Mouse (Mus musculus) MEL (cell line): ENCODE measurements at regions not wholly inside any gene's neighbourhood (a gene's known extent, or its start where the extent isn't known, plus 50 kb on each side); places are given as distances from the start of the nearest gene placed in this dataset.
"Not testable (repeated sequence)": the region's sequence is repeated elsewhere in the genome, so short reads cannot be mapped to it uniquely, and the experiment has no call there.

Source experiments
- DNase-seq: peaks from one replicate; pipeline ENCODE4 v3.0.0; 2011; ENCODE audit warnings: low read depth, low spot score
- H3K27ac ChIP-seq: 2 replicates; pipeline ENCODE4 v1.5.1; 2012; ENCODE audit warnings: low read depth, mild to moderate bottlenecking, control low read depth, low read length, moderate library complexity; ENCODE audit not compliant: control insufficient read depth
- H3K27me3 ChIP-seq, 2 experiments: fragments of 150-350 bp in 1 of 2; sonication (generic) in 1 of 2; 2 replicates each; pipeline ENCODE4 v1.6.1; 2012; ENCODE audit warnings: low read length in 2 of 2, mild to moderate bottlenecking in 2 of 2, improper control_type of control experiment in 1 of 2, moderate library complexity in 1 of 2; ENCODE audit not compliant: insufficient read depth in 2 of 2, control insufficient read depth in 1 of 2
- H3K36me3 ChIP-seq, 2 experiments: 2 replicates each; pipeline ENCODE4 v1.6.1; 2012 to 2014; ENCODE audit warnings: low read length in 2 of 2, improper control_type of control experiment in 1 of 2, inconsistent platforms in 1 of 2, mild to moderate bottlenecking in 1 of 2; ENCODE audit not compliant: insufficient read depth in 2 of 2, control insufficient read depth in 1 of 2
- H3K4me1 ChIP-seq, 2 experiments: fragments of 150-350 bp in 1 of 2; sonication (generic) in 1 of 2; 2 replicates each; pipeline ENCODE4 v1.6.1; 2012; ENCODE audit warnings: low read length in 2 of 2, improper control_type of control experiment in 1 of 2, mild to moderate bottlenecking in 1 of 2; ENCODE audit not compliant: insufficient read depth in 2 of 2, control insufficient read depth in 1 of 2
- H3K4me3 ChIP-seq, 2 experiments: fragments of 150-350 bp in 1 of 2; sonication (generic) in 1 of 2; 2 replicates each; pipeline ENCODE4 v1.5.1; 2012; ENCODE audit warnings: low read depth in 2 of 2, low read length in 2 of 2, mild to moderate bottlenecking in 2 of 2, moderate library complexity in 2 of 2, control low read depth in 1 of 2, improper control_type of control experiment in 1 of 2; ENCODE audit not compliant: control insufficient read depth in 1 of 2, insufficient read depth in 1 of 2
- H3K79me2 ChIP-seq: 2 replicates; pipeline ENCODE4 v1.6.1; 2012; ENCODE audit warnings: mild to moderate bottlenecking, low read length, moderate library complexity; ENCODE audit not compliant: control insufficient read depth, poor library complexity, insufficient read depth
- H3K9ac ChIP-seq: 2 replicates; pipeline ENCODE4 v1.6.1; 2012; ENCODE audit warnings: low read depth, mild to moderate bottlenecking, control low read depth, low read length, moderate library complexity; ENCODE audit not compliant: control insufficient read depth, poor library complexity, severe bottlenecking
- H3K9me3 ChIP-seq: fragments of 150-350 bp; sonication (generic); replicated peaks from 2 replicates; pipeline ENCODE4 v1.6.1; 2012; ENCODE audit warnings: mild to moderate bottlenecking, low read length, improper control_type of control experiment, moderate library complexity; ENCODE audit not compliant: insufficient read depth
- CHD1 ChIP-seq: IDR thresholded peaks from 2 replicates; pipeline ENCODE4 v1.6.1; 2012; ENCODE audit warnings: low read depth, mild to moderate bottlenecking, inconsistent platforms, low read length, improper control_type of control experiment
- CTCF ChIP-seq, 3 experiments: IDR thresholded peaks in 2 of 3; conservative IDR thresholded peaks in 1 of 3; 2 replicates each; pipeline ENCODE4 v1.5.1; 2011 to 2012; ENCODE audit warnings: low read length in 3 of 3, low read depth in 2 of 3, mild to moderate bottlenecking in 2 of 3, improper control_type of control experiment in 1 of 3, inconsistent platforms in 1 of 3, mixed read lengths in 1 of 3, moderate library complexity in 1 of 3; ENCODE audit not compliant: control insufficient read depth in 1 of 3, insufficient read depth in 1 of 3, poor library complexity in 1 of 3, severe bottlenecking in 1 of 3
- E2F4 ChIP-seq: IDR thresholded peaks from 2 replicates; pipeline ENCODE4 v1.6.1; 2011; ENCODE audit warnings: low read depth, low read length, improper control_type of control experiment, borderline replicate concordance
- ELF1 ChIP-seq: IDR thresholded peaks from 2 replicates; pipeline ENCODE4 v1.6.1; 2014; ENCODE audit warnings: low read depth, mild to moderate bottlenecking, inconsistent platforms, low read length, improper control_type of control experiment, moderate library complexity
- EP300 ChIP-seq, 2 experiments: IDR thresholded peaks; 2 replicates each; pipeline ENCODE4 v1.6.1; 2011; ENCODE audit warnings: improper control_type of control experiment in 2 of 2, low read length in 2 of 2, low read depth in 1 of 2, mild to moderate bottlenecking in 1 of 2
- ETS1 ChIP-seq: IDR thresholded peaks from 2 replicates; pipeline ENCODE4 v1.6.1; 2012; ENCODE audit warnings: low read depth, mild to moderate bottlenecking, inconsistent platforms, low read length, improper control_type of control experiment, moderate library complexity
- GATA1 ChIP-seq: IDR thresholded peaks from 2 replicates; pipeline ENCODE4 v1.6.1; 2011; ENCODE audit warnings: low read depth, low read length, improper control_type of control experiment
- JUND ChIP-seq: IDR thresholded peaks from 2 replicates; pipeline ENCODE4 v1.6.1; 2011; ENCODE audit warnings: low read depth, mild to moderate bottlenecking, improper control_type of control experiment, low read length
- KAT2A ChIP-seq: conservative IDR thresholded peaks from 2 replicates; pipeline ENCODE4 v1.6.1; 2012; ENCODE audit warnings: low read depth, low read length, improper control_type of control experiment, inconsistent platforms
- MEF2A ChIP-seq: IDR thresholded peaks from 2 replicates; pipeline ENCODE4 v1.6.1; 2014; ENCODE audit warnings: low read depth, mild to moderate bottlenecking, inconsistent platforms, low read length, improper control_type of control experiment; ENCODE audit not compliant: poor library complexity, insufficient replicate concordance, severe bottlenecking; ENCODE audit errors: extremely low read depth
- MXI1 ChIP-seq: IDR thresholded peaks from 2 replicates; pipeline ENCODE4 v1.6.1; 2011; ENCODE audit warnings: mild to moderate bottlenecking, low read depth, low read length, improper control_type of control experiment
- MYB ChIP-seq: IDR thresholded peaks from 2 replicates; pipeline ENCODE4 v1.6.1; 2011; ENCODE audit warnings: mild to moderate bottlenecking, low read depth, low read length, improper control_type of control experiment
- POLR2A ChIP-seq, 2 experiments: IDR thresholded peaks; 2 replicates each; pipeline ENCODE4 v1.6.1; 2011 to 2012; ENCODE audit warnings: low read length in 2 of 2, mild to moderate bottlenecking in 2 of 2, control low read depth in 1 of 2, improper control_type of control experiment in 1 of 2, low read depth in 1 of 2, moderate library complexity in 1 of 2; ENCODE audit not compliant: control insufficient read depth in 1 of 2, insufficient read depth in 1 of 2, poor library complexity in 1 of 2
- RAD21 ChIP-seq: IDR thresholded peaks from 2 replicates; pipeline ENCODE4 v1.6.1; 2011; ENCODE audit warnings: mild to moderate bottlenecking, low read depth, low read length, improper control_type of control experiment
- SIN3A ChIP-seq: IDR thresholded peaks from 2 replicates; pipeline ENCODE4 v1.6.1; 2012; ENCODE audit warnings: low read length, improper control_type of control experiment, inconsistent platforms
- SMC3 ChIP-seq: IDR thresholded peaks from 2 replicates; pipeline ENCODE4 v1.6.1; 2011; ENCODE audit warnings: low read depth, low read length, improper control_type of control experiment
- TAL1 ChIP-seq: IDR thresholded peaks from 2 replicates; pipeline ENCODE4 v1.6.1; 2012; ENCODE audit warnings: mild to moderate bottlenecking, inconsistent platforms, low read length, moderate library complexity, mixed read lengths
- ZC3H11A ChIP-seq: IDR thresholded peaks from 2 replicates; pipeline ENCODE4 v1.6.1; 2012; ENCODE audit warnings: low read depth, mild to moderate bottlenecking, inconsistent platforms, low read length, improper control_type of control experiment
- ZKSCAN1 ChIP-seq: IDR thresholded peaks from 2 replicates; pipeline ENCODE4 v1.6.1; 2012; ENCODE audit warnings: low read depth, mild to moderate bottlenecking, inconsistent platforms, low read length, improper control_type of control experiment, moderate library complexity
- ZNF384 ChIP-seq: IDR thresholded peaks from 2 replicates; pipeline ENCODE4 v1.6.1; 2012; ENCODE audit warnings: low read depth, mild to moderate bottlenecking, inconsistent platforms, low read length, improper control_type of control experiment

DNA sequence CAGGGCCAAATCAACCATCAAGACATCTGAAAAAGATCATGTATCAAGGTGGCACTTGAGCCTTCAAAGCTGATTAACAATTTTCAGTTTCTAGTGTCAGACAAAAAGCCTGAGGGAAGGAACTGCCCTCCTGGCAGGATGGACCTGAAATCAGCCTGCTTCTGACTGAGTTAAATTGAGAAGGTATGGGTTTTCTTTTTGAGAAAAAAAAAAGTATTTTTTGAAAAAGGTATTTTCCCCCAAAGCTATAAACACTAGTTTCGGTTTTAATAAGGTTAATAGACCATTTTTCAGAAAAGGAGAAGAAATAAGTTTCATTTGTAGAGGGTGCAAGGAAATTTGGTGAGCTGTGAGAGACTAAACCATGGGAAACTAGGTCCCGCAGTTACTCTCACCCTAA is 124.6 kb upstream of the Mrpl21 start:
- H3K36me3 ChIP-seq, H3K27me3 ChIP-seq, DNase-seq, H3K9me3 ChIP-seq, H3K4me3 ChIP-seq, H3K9ac ChIP-seq, H3K4me1 ChIP-seq, H3K79me2 ChIP-seq, H3K27ac ChIP-seq: not testable (repeated sequence)

DNA sequence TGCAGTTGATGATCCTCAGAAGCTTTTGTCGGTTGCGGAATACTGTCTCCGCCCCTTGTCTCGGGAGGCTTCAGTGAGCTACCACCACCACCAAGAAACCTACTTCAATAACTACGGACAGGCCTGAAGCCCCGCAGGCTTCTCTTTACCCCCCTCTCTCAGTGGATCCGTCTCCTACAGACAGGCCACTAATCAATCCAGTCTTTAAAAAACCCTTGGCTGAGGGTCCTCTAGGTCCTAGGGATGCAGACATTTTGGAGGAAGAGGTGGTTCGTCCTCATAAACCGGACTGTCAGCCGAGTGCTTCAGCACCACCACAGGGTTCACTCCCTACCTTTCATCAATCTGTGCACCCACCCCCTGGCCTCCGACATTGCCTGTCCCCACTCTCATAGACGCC is 123.4 kb upstream of the Mrpl21 start:
- Histone ChIP-seq H3K36me3 (no peaks in the 10 kb centered on the region), H3K9me3 (no peaks in the 10 kb centered on the region), H3K27ac (no peak overlapping the region), H3K4me3 (no peak overlapping the region), H3K4me1 (no peaks in the 10 kb centered on the region), H3K9ac (no peak overlapping the region), H3K79me2 (no peaks in the 10 kb centered on the region), H3K27me3 (no peaks in the 10 kb centered on the region)
- no peak for DNase-seq
- TF ChIP-seq ETS1 (no peak), SIN3A (no peak), ZNF384 (no peak), GATA1 (no peak), MEF2A (no peak), EP300 (IDR thresholded peaks at IDR 0.05; ENCODE audit: low read depth in 1 of 2, low read length in 2 of 2) (no peak), POLR2A (IDR thresholded peaks at IDR 0.05; ENCODE audit: control insufficient read depth in 1 of 2, insufficient read depth in 1 of 2, low read depth in 1 of 2, low read length in 2 of 2, poor library complexity in 1 of 2) (no peak), RAD21 (no peak), CHD1 (no peak), ELF1 (no peak), E2F4 (no peak), CTCF (IDR thresholded peaks at IDR 0.05 in 2 of 3, conservative IDR thresholded peaks at IDR 0.05 in 1 of 3; ENCODE audit: control insufficient read depth in 1 of 3, insufficient read depth in 1 of 3, low read depth in 2 of 3, low read length in 3 of 3, poor library complexity in 1 of 3, severe bottlenecking in 1 of 3) (no peak), ZKSCAN1 (no peak), TAL1 (no peak), MYB (no peak), SMC3 (no peak), ZC3H11A (no peak), KAT2A (no peak), MXI1 (no peak), JUND (no peak)
